Mouse (Mus musculus) cerebellum, postnatal 10 days (tissue): Measurements from ENCODE around the gene Ankrd12.

Experiments
- DNase-seq, 2 experiments: peaks; one replicate each; pipeline ENCODE4 v3.0.0; 2021; ENCODE audit warnings: mixed read lengths in 2 of 2

Gene Ankrd12

GRCm38 (mm10) chr17:66076934-66077333, at the start of gene Ankrd12:
Gene Ankrd12, minus strand, starts transcription at chr17:66077089.
- DNase-seq, result peak; percentile 97

GRCm38 (mm10) chr17:66125211-66125610, 48.3 kb upstream of the Ankrd12 start:
- no peak for DNase-seq

GRCm38 (mm10) chr17:66123816-66124610, 47.1 kb upstream of the Ankrd12 start:
- DNase-seq, result no peak

- DNase-seq, result peak; percentile 98 to 99
Observed at GRCm38 (mm10) chr17:66123066-66123815, 46.4 kb upstream of the Ankrd12 start, which contains the start of gene Ddx11. Gene Ddx11, plus strand, starts transcription at chr17:66123520.

- peak; percentile 40 to 41 for DNase-seq
Observed at GRCm38 (mm10) chr17:66120701-66121100, 43.8 kb upstream of the Ankrd12 start.

- peak; percentile 57 to 75 for DNase-seq
Observed at GRCm38 (mm10) chr17:66118991-66119390, 42.1 kb upstream of the Ankrd12 start.

- DNase-seq, result no peak
Observed at GRCm38 (mm10) chr17:66112166-66112565, 35.3 kb upstream of the Ankrd12 start.

GRCm38 (mm10) chr17:66111402-66111959, 34.6 kb upstream of the Ankrd12 start, which contains the start of gene Washc1:
Gene Washc1, plus strand, starts transcription at chr17:66111545.
- peak; percentile 94 to 97 for DNase-seq

GRCm38 (mm10) chr17:66110746-66111145, 33.9 kb upstream of the Ankrd12 start:
- DNase-seq, result peak; percentile 21 to 35

GRCm38 (mm10) chr17:66108198-66108597, 31.3 kb upstream of the Ankrd12 start:
- no peak for DNase-seq

GRCm38 (mm10) chr17:66107466-66107865, 30.6 kb upstream of the Ankrd12 start:
- no peak for DNase-seq

- peak; percentile 85 to 90 for DNase-seq
Observed at GRCm38 (mm10) chr17:66106601-66107267, 29.8 kb upstream of the Ankrd12 start.

GRCm38 (mm10) chr17:66104076-66104475, 27.2 kb upstream of the Ankrd12 start:
- DNase-seq, result no peak

GRCm38 (mm10) chr17:66101380-66102330, 24.8 kb upstream of the Ankrd12 start, which contains the start of gene Ndufv2:
Gene Ndufv2, minus strand, starts transcription at chr17:66101559.
- peak; percentile 96 to 97 for DNase-seq

GRCm38 (mm10) chr17:66100566-66101379, 23.9 kb upstream of the Ankrd12 start:
- DNase-seq, result peak; percentile 21 to 35

- no peak for DNase-seq
Observed at GRCm38 (mm10) chr17:66092664-66093063, 15.8 kb upstream of the Ankrd12 start.

GRCm38 (mm10) chr17:66092065-66092464, 15.2 kb upstream of the Ankrd12 start:
- no peak for DNase-seq

- DNase-seq, result no peak
Observed at GRCm38 (mm10) chr17:66091392-66091791, 14.5 kb upstream of the Ankrd12 start.

- DNase-seq, result no peak
Observed at GRCm38 (mm10) chr17:66090251-66090650, 13.4 kb upstream of the Ankrd12 start.

- no peak for DNase-seq
Observed at GRCm38 (mm10) chr17:66085038-66085437, 8.1 kb upstream of the Ankrd12 start.

GRCm38 (mm10) chr17:66084486-66084885, 7.6 kb upstream of the Ankrd12 start:
- DNase-seq, result no peak
